Mouse (Mus musculus) adipocyte (in vitro differentiated cells): Measurements from ENCODE around the gene Sis.

Experiments
- DNase-seq: peaks from one replicate; pipeline ENCODE4 v3.0.0-alpha.2; 2016; ENCODE audit warnings: low spot score

The Sis gene

GRCm38 (mm10) chr3:72967675-72968074 is at the start of gene Sis:
Gene Sis (minus strand): TSS chr3:72967863.
- DNase-seq = no peak

- DNase-seq = no peak
Observed at GRCm38 (mm10) chr3:73006045-73006444, 38.4 kb upstream of the Sis start.

- DNase-seq = no peak
Observed at GRCm38 (mm10) chr3:73002933-73003696, 35.5 kb upstream of the Sis start.

- DNase-seq = no peak
Observed at GRCm38 (mm10) chr3:72997517-72997916, 29.9 kb upstream of the Sis start.

GRCm38 (mm10) chr3:72990992-72991391 is 23.3 kb upstream of the Sis start:
- DNase-seq = no peak

GRCm38 (mm10) chr3:72976602-72977001 is 8.9 kb upstream of the Sis start:
- no peak for DNase-seq

- no peak for DNase-seq
Observed at GRCm38 (mm10) chr3:72918919-72919526, 48.6 kb downstream of the Sis start.

- DNase-seq = no peak
Observed at GRCm38 (mm10) chr3:72882501-72882900, 85.2 kb downstream of the Sis start.

- DNase-seq = no peak
Observed at GRCm38 (mm10) chr3:72868141-72868540, 99.5 kb downstream of the Sis start.

- no peak for DNase-seq
Observed at GRCm38 (mm10) chr3:72858738-72859137, 108.9 kb downstream of the Sis start.

GRCm38 (mm10) chr3:72855405-72855804 is 112.3 kb downstream of the Sis start:
- no peak for DNase-seq

GRCm38 (mm10) chr3:72840641-72841040 is 127.0 kb downstream of the Sis start:
- no peak for DNase-seq
